In genomic region chr8:22397811-22398141, GRCm38 (mm10) we compare ENCODE assay signal across 8 mouse cellular contexts. TPM values are rescaled to one million over a fixed set of nuclear protein-coding genes. Genes with fewer than 3 reads are reported as not detected.
DNase-seq lines count a peak whose midpoint lies in the region; ATAC-seq and TF ChIP-seq lines count a peak whose summit lies in the region.

No protein-coding gene starts in this region.

- H3K36me3 ChIP-seq in heart, embryonic 14.5 days (ENCODE audit: control insufficient read depth, insufficient read depth, low read length), result peaks cover 5% of the 10 kb centered on the region; the same call in 1 of the 2 replicates
- H3K36me3 ChIP-seq in ES-E14 (ENCODE audit: control insufficient read depth, insufficient read depth, low read length, poor library complexity, severe bottlenecking), result peaks cover 7% of the 10 kb centered on the region; the same call in 1 of the 2 replicates

- DNase-seq in heart, postnatal 14 days, result no peak
- DNase-seq in ES-E14 (ENCODE audit: low read depth, low spot score), result no peak
- peak; percentile 16 for DNase-seq in forelimb bud, embryonic 11.5 days (ENCODE audit: low read depth, low spot score)
- DNase-seq in gastrocnemius, postnatal 36 days, result no peak
- no peak for DNase-seq in kidney, postnatal 10 days

- in situ Hi-C loops in ES-E14 (cut with MboI; ENCODE audit: low sequenced_read_pairs in 2 of 2, unreplicated experiment in 2 of 2), result no loop called here

- no peaks in the 10 kb centered on the region for H3K27me3 ChIP-seq in heart, embryonic 14.5 days (ENCODE audit: control insufficient read depth, insufficient read depth, low read length)

- peak overlapping the region; percentile 87 for H3K9ac ChIP-seq in heart, embryonic 14.5 days (ENCODE audit: low read length)
- peak overlapping the region; percentile 93 for H3K9ac ChIP-seq in ES-E14 (ENCODE audit: insufficient read depth, low read depth, low read length, poor library complexity, severe bottlenecking)

- H3K4me3 ChIP-seq in heart, embryonic 14.5 days (ENCODE audit: control insufficient read depth in 1 of 2, insufficient read depth in 1 of 2, low read depth in 1 of 2, low read length in 2 of 2), result peak overlapping the region; percentile 62 to 85
- H3K4me3 ChIP-seq in ES-E14 (ENCODE audit: insufficient read depth in 1 of 2, low read depth in 1 of 2, low read length in 2 of 2, poor library complexity in 1 of 2, severe bottlenecking in 1 of 2), result peak overlapping the region; percentile 98

- 0 out of 4 replicates have a peak, but pooled peaks cover 2 to 10% of the 10 kb centered on the region in 2 experiments for H3K4me1 ChIP-seq in heart, embryonic 14.5 days (ENCODE audit: control insufficient read depth in 2 of 2, insufficient read depth in 2 of 2, low read length in 2 of 2)
- H3K4me1 ChIP-seq in ES-E14 (ENCODE audit: control insufficient read depth in 2 of 2, insufficient read depth in 2 of 2, low read length in 2 of 2, poor library complexity in 1 of 2), result peaks cover 0 to 3% of the 10 kb centered on the region in 2 experiments; a peak in 1 of 4 replicates

- H3K4me2 ChIP-seq in heart, embryonic 14.5 days (ENCODE audit: low read length), result peak overlapping the region; percentile 91

- H3K9me3 ChIP-seq in heart, embryonic 14.5 days (ENCODE audit: control insufficient read depth, low read length), result no peaks in the 10 kb centered on the region
- no peaks in the 10 kb centered on the region for H3K9me3 ChIP-seq in ES-E14 (ENCODE audit: control insufficient read depth, insufficient read depth, low read depth, low read length)

- under 1% methylated on average over 13 of the region's 13 CpGs for whole genome bisulfite sequencing in heart, embryonic 14.5 days

- intact Hi-C loops in heart, postnatal 14 days (cut with DNase I), result no loop called here
- intact Hi-C loops in gastrocnemius, postnatal 36 days (cut with DNase I), result no loop called here

- ATAC-seq in heart, embryonic 14.5 days (ENCODE audit: insufficient number of reproducible peaks, insufficient read depth, low FRiP score, low read depth), result no peak
- peak; percentile 14 for ATAC-seq in megakaryocyte progenitor cell, adult 5-6 weeks (replicated peaks; ENCODE audit: poor library complexity)
- ATAC-seq in inflammation-experienced regulatory T-cells, adult 6 months, result no peak

- H3K27ac ChIP-seq in heart, embryonic 14.5 days (replicated peaks in 1 of 2; ENCODE audit: control insufficient read depth in 1 of 2, insufficient read depth in 1 of 2, low read depth in 2 of 2, low read length in 2 of 2), result peak overlapping the region in 1 of 2 experiments; percentile 85; a peak in 2 of 4 replicates
- H3K27ac ChIP-seq in ES-E14 (ENCODE audit: insufficient read depth, low read depth, low read length, poor library complexity, severe bottlenecking), result no peak overlapping the region

TF ChIP-seq in ES-E14, 5 proteins besides CTCF, POLR2A, EP300 and RAD21:
- TF ChIP-seq ZC3H11A (IDR thresholded peaks at IDR 0.05; ENCODE audit: borderline replicate concordance, low read depth, low read length) (no peak), CHD2 (IDR thresholded peaks at IDR 0.05; ENCODE audit: low read depth, low read length) (no peak), MAFK (IDR thresholded peaks at IDR 0.05; ENCODE audit: insufficient read depth, low read depth, low read length) (no peak)

RNA-seq across cellular contexts. Expression of gene Slc25a15, which starts 0.6 kb away (rescaled TPM):
- polyA plus RNA-seq in heart, embryonic 14.5 days (2014; fragmentation: Nextera tagmentation; extraction: Ambion mirVana), result 9.2 and 10.3 TPM in 2 replicates
- 10 to 100 TPM; 12.7 TPM for total RNA-seq in heart, postnatal 14 days (2021)
- total RNA-seq in ES-E14 (2012; rRNA removed), result 18.0 and 22.1 TPM in 2 replicates
- 9.4 and 10.0 TPM in 2 replicates for total RNA-seq in megakaryocyte progenitor cell, adult 5-6 weeks (2015)
- 11.9 and 13.2 TPM in 2 replicates for total RNA-seq in megakaryocyte progenitor cell, adult 5-6 weeks (2017)
- 10 to 100 TPM in 1 of 2 experiments, 1 to 10 TPM in 1; 9.8 to 10.6 TPM for total RNA-seq in gastrocnemius, postnatal 36 days (2021)
- 1 to 10 TPM; 1.9 to 2.5 (median 2.4) TPM for polyA plus RNA-seq in inflammation-experienced regulatory T-cells, adult 6 months (2017; shearing (Covaris generic))

RNA-seq across cellular contexts. Expression of gene Mrps31, which starts 13.4 kb away (rescaled TPM):
- polyA plus RNA-seq in heart, embryonic 14.5 days (2014; fragmentation: Nextera tagmentation; extraction: Ambion mirVana), result 51.8 and 52.2 TPM in 2 replicates
- 10 to 100 TPM; 51.1 to 54.1 TPM for total RNA-seq in heart, postnatal 14 days (2021)
- 37.6 and 54.7 TPM in 2 replicates for total RNA-seq in ES-E14 (2012; rRNA removed)
- 22.8 and 26.3 TPM in 2 replicates for total RNA-seq in megakaryocyte progenitor cell, adult 5-6 weeks (2015)
- 30.0 and 34.7 TPM in 2 replicates for total RNA-seq in megakaryocyte progenitor cell, adult 5-6 weeks (2017)
- 10 to 100 TPM; 26.9 to 32.0 TPM for total RNA-seq in gastrocnemius, postnatal 36 days (2021)
- polyA plus RNA-seq in inflammation-experienced regulatory T-cells, adult 6 months (2017; shearing (Covaris generic)), result 10 to 100 TPM; 22.5 to 24.4 (median 24.4) TPM
